Mouse (Mus musculus) limb, embryonic 13.5 days (tissue): ENCODE measurements around the gene 2010300C02Rik. TPM values are rescaled to one million over a fixed set of nuclear protein-coding genes. Genes with fewer than 3 reads are reported as not detected.

Source experiments
- ATAC-seq: fragments of 200-750 bp; cut with Nextera tagmentation; 2 replicates; pipeline ENCODE4 v1.8.0; 2017; ENCODE audit warnings: low read depth, moderate number of reproducible peaks, moderate TSS enrichment; ENCODE audit not compliant: low FRiP score
- H3K27ac ChIP-seq: fragments of 300-500 bp; sonication (generic); 2 replicates; pipeline ENCODE4 v1.5.1; 2015; ENCODE audit warnings: inconsistent platforms, mild to moderate bottlenecking, moderate library complexity
- H3K27me3 ChIP-seq: fragments of 300-500 bp; sonication (generic); 2 replicates; pipeline ENCODE4 v1.6.1; 2015; ENCODE audit warnings: mild to moderate bottlenecking, inconsistent platforms
- H3K36me3 ChIP-seq: fragments of 300-500 bp; sonication (generic); 2 replicates; pipeline ENCODE4 v1.6.1; 2015; ENCODE audit warnings: inconsistent platforms, mild to moderate bottlenecking, moderate library complexity
- H3K4me1 ChIP-seq: fragments of 300-500 bp; sonication (generic); 2 replicates; pipeline ENCODE4 v1.6.1; 2015; ENCODE audit warnings: inconsistent platforms
- H3K4me2 ChIP-seq: fragments of 300-500 bp; sonication (generic); replicated peaks from 2 replicates; pipeline ENCODE4 v1.6.1; 2015; ENCODE audit warnings: inconsistent platforms, mild to moderate bottlenecking, moderate library complexity
- H3K4me3 ChIP-seq: fragments of 300-500 bp; sonication (generic); 2 replicates; pipeline ENCODE4 v1.5.1; 2015; ENCODE audit warnings: moderate library complexity, mild to moderate bottlenecking, inconsistent platforms
- H3K9ac ChIP-seq: fragments of 300-500 bp; sonication (generic); 2 replicates; pipeline ENCODE4 v1.6.1; 2015; ENCODE audit warnings: mild to moderate bottlenecking, inconsistent platforms
- H3K9me3 ChIP-seq: fragments of 300-500 bp; sonication (generic); 2 replicates; pipeline ENCODE4 v1.6.1; 2016; ENCODE audit warnings: inconsistent platforms
- WGBS: fragments of 180-500 bp; shearing (Covaris S2); methylation state at CpG from one replicate; pipeline ENCODE4 v1.1.7; 2015; 5-methylcytosine and 5-hydroxymethylcytosine counted together
- polyA plus RNA-seq: library from polyadenylated mRNA; unstranded; fragments of >200 nt; fragmentation: Nextera tagmentation; extraction: Ambion mirVana; gene quantifications from 2 replicates; pipeline ENCODE4 v1.2.1, GENCODE M21; 2015

The 2010300C02Rik gene
- 2.7 and 2.8 TPM in 2 replicates for polyA plus RNA-seq

DNA sequence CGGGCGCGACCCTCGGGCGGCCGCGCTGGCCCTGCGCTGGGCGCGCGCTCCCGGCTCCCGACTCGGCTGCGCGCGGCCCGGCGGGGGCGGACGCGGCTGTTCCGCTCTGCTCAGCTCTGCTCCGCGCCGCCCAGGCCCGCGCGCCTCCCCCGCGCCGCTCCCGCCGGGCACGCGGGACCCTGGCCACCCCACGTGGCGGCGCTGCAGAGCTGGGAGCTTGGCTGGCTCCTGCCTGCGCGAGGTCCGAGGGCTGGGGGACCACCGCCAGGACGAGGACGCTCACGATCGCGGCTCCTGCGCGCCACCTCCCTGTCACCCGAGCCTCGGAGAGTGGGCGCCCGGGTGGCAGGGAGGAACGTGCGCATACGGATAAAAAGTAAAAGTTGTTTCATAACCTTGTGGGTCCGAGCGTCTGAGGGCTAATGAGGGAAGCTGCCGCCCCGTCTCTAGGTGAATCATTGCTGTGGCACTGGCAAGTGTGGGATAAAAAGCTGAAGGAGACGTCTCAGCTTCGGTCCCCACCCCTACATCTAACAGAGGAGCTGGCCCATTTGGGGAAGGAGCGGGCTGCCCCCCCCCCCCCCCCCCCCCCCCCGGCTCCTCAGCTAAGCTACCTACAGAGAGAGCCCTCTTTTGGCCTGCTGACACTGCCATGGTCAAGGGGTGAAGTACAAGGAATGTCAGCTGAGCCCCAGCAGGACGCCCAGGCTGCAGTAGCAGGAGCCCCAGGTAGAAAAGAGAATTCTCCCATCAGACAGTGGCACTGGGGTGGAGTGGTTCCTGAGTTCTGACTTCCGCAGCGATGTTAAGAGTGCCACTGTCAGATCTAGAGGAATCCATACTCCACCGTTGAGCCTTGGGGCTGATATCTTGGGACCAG lies at the start of gene 2010300C02Rik:
Gene 2010300C02Rik (minus strand): TSS at position 325 of the 880 bp plus-strand sequence.
- Histone ChIP-seq H3K9me3 (no peaks in the 10 kb centered on the region), H3K4me3 (peak within 1 kb of the TSS; percentile 66), H3K9ac (peak within 1 kb of the TSS; percentile 68), H3K27ac (no peak within 1 kb of the TSS), H3K27me3 (peaks cover 47% of the 10 kb centered on the region), H3K4me2 (peak within 1 kb of the TSS; percentile 95), H3K4me1 (0 out of 2 replicates have a peak, but pooled peaks cover 9% of the 10 kb centered on the region), H3K36me3 (no peaks in the 10 kb centered on the region)
- peak; percentile 86 for ATAC-seq
- WGBS = under 1% methylated on average over 34 of the region's 69 CpGs

DNA sequence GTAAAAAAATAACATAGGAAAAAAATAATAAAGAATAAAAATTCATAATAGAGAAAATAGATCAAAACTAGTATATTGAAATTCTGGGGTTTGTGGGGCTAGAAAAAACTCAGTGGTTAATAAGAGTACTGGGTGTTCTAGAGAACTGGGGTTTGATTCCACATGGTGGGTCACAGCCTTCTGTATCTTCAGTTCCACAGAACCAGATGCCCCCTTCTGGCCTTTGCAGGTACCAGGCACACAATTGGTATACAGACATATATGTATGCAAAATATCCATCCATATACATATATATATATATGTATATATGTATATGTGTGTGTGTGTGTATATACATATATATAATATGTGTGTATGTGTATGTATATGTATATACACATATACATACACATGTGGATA lies 39.5 kb upstream of the 2010300C02Rik start:
- H3K9ac ChIP-seq = no peak overlapping the region
- no peaks in the 10 kb centered on the region for H3K9me3 ChIP-seq
- H3K4me1 ChIP-seq = no peaks in the 10 kb centered on the region
- ATAC-seq = no peak
- no peak overlapping the region for H3K4me3 ChIP-seq
- H3K27ac ChIP-seq = no peak overlapping the region
- H3K36me3 ChIP-seq = no peaks in the 10 kb centered on the region
- H3K4me2 ChIP-seq = no peak overlapping the region
- H3K27me3 ChIP-seq = no peaks in the 10 kb centered on the region

DNA sequence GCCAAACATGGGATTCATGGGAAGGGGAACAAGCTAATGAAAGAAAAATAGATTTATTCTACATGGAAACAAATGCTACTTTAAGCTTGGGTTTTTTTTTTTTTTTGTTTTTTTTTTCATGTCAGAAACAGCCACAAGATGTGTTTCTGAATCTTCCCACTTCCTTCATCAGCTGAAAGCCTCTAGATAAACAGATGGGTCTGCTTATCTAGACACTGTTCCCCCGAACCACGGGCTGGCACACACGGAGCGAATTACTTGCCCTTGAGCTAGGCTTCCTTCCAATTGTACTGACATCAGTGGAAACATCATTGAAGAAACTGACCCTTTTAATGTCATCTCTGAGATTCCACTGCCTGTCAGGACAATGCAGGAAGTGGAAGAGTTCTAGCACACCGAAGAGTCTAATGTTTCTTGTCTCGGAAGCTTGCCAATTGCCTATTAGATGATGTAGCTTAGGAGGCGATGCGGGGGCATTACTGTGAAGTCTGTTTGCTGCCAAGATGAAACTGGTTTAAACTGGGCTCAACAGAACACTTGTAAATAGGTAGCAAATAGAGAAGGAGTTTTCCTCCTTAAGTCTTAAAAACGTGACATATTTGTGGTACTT lies 24.9 kb upstream of the 2010300C02Rik start:
- H3K4me2 ChIP-seq = no peak overlapping the region
- H3K4me3 ChIP-seq = no peak overlapping the region
- H3K4me1 ChIP-seq = no peaks in the 10 kb centered on the region
- H3K9me3 ChIP-seq = no peaks in the 10 kb centered on the region
- no peak for ATAC-seq
- H3K27ac ChIP-seq = no peak overlapping the region
- H3K9ac ChIP-seq = no peak overlapping the region
- 86% methylated on average over 9 of the region's 9 CpGs for WGBS
- no peaks in the 10 kb centered on the region for H3K27me3 ChIP-seq
- no peaks in the 10 kb centered on the region for H3K36me3 ChIP-seq

DNA sequence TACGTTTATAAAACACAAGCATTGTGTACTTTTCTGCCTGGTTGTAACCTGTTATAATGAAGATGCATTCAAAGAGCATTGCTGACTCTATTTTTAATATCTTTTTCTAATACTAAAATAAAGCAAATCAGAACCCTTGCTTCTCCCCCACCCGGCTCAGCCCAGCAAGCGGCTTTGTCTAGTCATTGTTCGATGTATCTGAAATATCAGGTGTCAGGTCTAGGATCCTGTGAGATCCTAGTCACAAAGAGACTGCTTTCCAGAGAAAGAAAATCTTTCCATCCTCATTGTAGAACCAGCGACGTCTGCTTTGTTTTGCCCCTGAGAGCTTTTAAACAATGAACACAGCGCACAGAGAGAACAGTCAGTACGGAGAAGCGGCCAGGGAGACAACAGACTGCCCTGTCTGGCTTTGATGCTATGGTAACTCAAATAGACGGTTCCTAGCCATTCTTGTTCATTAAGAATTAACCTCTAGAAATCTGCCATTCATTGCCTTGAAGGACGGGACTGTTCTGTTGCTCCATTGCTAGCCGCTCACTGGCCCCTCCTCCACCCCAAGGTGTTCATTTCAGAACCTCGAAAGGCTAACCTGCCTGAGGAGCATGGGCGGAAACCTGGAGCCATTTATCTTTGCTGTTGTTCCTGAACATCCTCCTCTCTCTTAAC lies 22.9 kb upstream of the 2010300C02Rik start:
- no peaks in the 10 kb centered on the region for H3K27me3 ChIP-seq
- no peak overlapping the region for H3K4me2 ChIP-seq
- no peaks in the 10 kb centered on the region for H3K4me1 ChIP-seq
- H3K9me3 ChIP-seq = no peaks in the 10 kb centered on the region
- H3K9ac ChIP-seq = no peak overlapping the region
- no peaks in the 10 kb centered on the region for H3K36me3 ChIP-seq
- ATAC-seq = no peak
- WGBS = 72% methylated on average over 14 of the region's 14 CpGs
- H3K4me3 ChIP-seq = no peak overlapping the region
- no peak overlapping the region for H3K27ac ChIP-seq

DNA sequence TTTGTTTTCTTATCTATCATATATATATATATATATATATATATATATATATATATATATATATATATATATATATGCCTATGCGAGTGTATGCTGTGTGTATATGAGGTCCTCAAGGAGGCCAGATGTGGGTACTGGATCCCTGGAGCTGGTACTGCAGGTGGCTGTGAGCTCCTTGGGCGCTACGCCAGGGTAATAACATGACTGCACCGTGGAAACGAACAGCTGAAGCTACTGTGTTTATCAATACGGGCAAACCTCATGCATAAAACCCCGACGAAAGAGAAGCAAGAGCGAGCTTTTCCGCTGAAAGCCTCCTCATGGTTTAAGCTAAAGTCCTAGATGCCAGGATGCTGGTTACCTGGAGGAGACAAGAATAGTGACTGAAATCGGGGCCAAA lies 22.2 kb upstream of the 2010300C02Rik start:
- Histone ChIP-seq H3K27me3 (no peaks in the 10 kb centered on the region), H3K27ac (no peak overlapping the region), H3K36me3 (no peaks in the 10 kb centered on the region), H3K4me2 (no peak overlapping the region), H3K4me3 (no peak overlapping the region), H3K9me3 (no peaks in the 10 kb centered on the region), H3K4me1 (no peaks in the 10 kb centered on the region), H3K9ac (no peak overlapping the region)
- ATAC-seq = no peak
- WGBS = 87% methylated on average over 11 of the region's 11 CpGs

DNA sequence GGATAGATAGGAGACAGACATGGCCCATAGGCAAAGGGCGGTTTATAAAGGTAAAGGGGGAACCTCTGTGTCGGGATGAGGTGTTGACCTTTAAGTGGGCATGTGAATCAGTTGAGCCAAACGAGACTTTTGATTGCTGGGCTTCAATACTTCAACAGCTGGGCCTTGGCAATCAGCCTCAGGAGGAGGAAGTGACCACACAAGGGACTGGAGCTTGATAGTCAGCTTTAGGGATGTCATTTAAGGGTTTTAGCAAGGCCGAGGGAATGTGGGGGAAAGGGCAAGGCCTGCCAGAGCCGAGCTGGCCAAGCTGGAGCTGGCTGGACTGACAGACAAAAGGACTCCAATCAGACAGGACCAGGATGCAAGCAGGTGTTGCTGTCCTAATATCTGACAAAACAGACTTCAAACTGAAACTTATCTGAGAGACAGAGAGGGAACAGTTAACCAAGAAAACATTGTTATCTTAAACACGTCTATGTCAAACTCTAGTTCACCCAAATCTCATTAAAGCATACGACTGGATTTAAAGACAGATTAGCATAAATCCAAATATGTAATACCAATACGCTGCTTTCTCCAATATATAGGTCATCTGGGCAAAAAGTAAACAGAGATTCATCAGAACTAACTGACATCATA lies 20.4 kb upstream of the 2010300C02Rik start:
- no peak overlapping the region for H3K4me3 ChIP-seq
- no peak overlapping the region for H3K4me2 ChIP-seq
- 73% methylated on average over 8 of the region's 8 CpGs for WGBS
- no peaks in the 10 kb centered on the region for H3K4me1 ChIP-seq
- no peaks in the 10 kb centered on the region for H3K9me3 ChIP-seq
- H3K9ac ChIP-seq = no peak overlapping the region
- ATAC-seq = no peak
- H3K36me3 ChIP-seq = no peaks in the 10 kb centered on the region
- no peak overlapping the region for H3K27ac ChIP-seq
- H3K27me3 ChIP-seq = no peaks in the 10 kb centered on the region

DNA sequence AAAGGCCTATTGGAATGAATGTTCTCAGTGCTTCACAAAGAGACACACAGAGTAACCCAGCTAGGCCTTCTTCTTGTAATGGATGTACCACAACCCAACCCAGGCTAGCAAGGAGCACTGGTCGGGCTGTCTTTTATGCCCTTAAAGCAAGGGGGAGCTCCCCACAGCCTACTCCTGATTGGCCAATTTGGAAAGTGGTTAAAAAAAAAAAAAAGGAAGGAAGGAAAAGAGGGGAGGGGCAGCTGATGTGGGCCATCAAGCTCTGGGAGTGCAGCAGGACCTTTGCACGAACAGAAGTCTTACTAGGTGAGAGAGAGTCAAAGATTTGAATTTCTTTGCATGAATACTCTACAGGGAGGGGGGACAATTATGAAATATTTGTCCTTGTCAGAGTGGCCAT lies 19.0 kb upstream of the 2010300C02Rik start:
- Histone ChIP-seq H3K27me3 (no peaks in the 10 kb centered on the region), H3K4me1 (no peaks in the 10 kb centered on the region), H3K9ac (no peak overlapping the region), H3K9me3 (no peaks in the 10 kb centered on the region), H3K4me2 (no peak overlapping the region), H3K36me3 (no peaks in the 10 kb centered on the region), H3K27ac (no peak overlapping the region), H3K4me3 (no peak overlapping the region)
- no peak for ATAC-seq
- WGBS = 65% methylated on average over 2 of the region's 2 CpGs

DNA sequence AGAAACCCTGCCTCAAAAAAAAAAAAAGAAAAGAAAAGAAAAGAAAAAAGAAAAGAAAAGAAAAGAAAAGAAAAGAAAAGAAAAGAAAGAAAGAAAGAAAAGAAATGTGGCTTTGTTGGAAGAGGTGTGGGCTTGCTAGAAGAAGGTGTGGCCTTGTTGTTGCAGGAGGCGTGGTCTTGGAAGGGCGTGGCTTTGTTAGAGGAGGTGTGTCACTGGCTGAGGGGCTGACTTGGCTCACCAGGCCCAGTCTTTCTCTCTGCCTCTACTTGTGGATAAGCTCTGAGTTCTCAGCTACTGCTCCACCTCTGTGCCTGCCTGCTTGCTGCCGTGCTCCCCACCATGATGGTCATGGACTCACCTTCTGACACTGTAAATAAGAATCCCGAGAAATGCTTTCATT lies 17.2 kb upstream of the 2010300C02Rik start:
- no peak overlapping the region for H3K4me3 ChIP-seq
- 69% methylated on average over 4 of the region's 4 CpGs for WGBS
- no peaks in the 10 kb centered on the region for H3K27me3 ChIP-seq
- no peak overlapping the region for H3K9ac ChIP-seq
- no peak overlapping the region for H3K4me2 ChIP-seq
- ATAC-seq = no peak
- no peaks in the 10 kb centered on the region for H3K4me1 ChIP-seq
- no peak overlapping the region for H3K27ac ChIP-seq
- H3K9me3 ChIP-seq = no peaks in the 10 kb centered on the region
- no peaks in the 10 kb centered on the region for H3K36me3 ChIP-seq

DNA sequence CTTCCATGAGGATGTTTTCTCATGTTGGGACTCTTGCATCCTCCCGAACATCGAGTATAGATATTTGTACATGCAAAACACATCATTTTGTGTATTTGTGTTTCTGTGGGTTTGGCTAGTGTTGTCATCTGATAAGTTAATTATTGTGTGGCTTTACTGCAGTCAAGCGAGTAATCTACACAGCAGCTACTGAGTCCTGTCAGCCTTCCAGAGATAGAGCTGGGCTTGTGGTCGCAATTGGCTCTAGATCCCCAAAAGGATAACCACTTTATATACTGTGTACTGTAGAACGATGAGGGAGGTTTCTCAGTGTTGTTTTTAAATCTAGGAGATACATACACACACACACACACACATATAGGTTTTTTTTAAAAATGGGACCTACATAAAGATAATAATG lies 16.0 kb upstream of the 2010300C02Rik start:
- ATAC-seq = no peak
- Histone ChIP-seq H3K27ac (no peak overlapping the region), H3K27me3 (no peaks in the 10 kb centered on the region), H3K4me3 (no peak overlapping the region), H3K36me3 (no peaks in the 10 kb centered on the region), H3K4me1 (no peaks in the 10 kb centered on the region), H3K4me2 (no peak overlapping the region), H3K9ac (no peak overlapping the region), H3K9me3 (no peaks in the 10 kb centered on the region)
- 94% methylated on average over 5 of the region's 5 CpGs for WGBS

DNA sequence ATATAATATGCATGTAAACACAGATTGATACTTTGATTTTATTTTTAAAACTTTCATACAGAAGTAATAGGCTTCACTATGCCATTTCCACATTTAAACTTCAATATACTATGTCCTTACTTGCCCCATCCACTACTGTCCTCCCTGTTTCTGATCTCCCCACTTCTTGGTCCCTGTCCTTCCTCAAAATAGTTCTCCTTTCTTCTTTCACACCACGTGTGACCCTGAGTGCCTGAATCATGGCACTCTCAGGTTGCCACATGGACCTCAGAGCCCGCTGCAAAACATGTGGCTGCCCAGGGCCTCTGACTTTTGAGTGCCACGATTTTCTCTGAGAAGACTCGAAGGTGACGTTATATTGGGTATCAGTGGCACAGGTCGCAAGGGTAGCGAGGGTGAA lies 15.0 kb upstream of the 2010300C02Rik start:
- 78% methylated on average over 7 of the region's 7 CpGs for WGBS
- Histone ChIP-seq H3K9ac (no peak overlapping the region), H3K27ac (no peak overlapping the region), H3K9me3 (no peaks in the 10 kb centered on the region), H3K4me2 (no peak overlapping the region), H3K36me3 (no peaks in the 10 kb centered on the region), H3K4me1 (no peaks in the 10 kb centered on the region), H3K27me3 (no peaks in the 10 kb centered on the region), H3K4me3 (no peak overlapping the region)
- no peak for ATAC-seq

DNA sequence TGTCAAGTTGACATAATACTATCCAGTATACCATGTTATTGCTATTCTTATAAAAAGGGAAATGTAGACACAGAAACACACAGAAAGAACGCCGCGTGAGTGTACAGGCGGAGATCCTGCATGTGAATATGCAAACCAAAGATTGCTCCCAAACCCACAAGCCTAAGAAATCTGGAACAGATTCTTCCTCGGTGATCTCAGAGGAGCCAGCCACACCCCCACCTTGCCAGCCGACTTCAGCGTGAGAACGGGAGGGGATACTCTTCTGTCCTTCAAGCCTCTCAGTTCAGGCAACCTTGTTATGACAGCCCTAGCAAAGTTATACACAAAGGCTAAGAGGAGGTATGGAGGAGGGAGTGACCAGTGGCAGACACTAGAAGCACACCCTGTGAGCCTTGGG lies 9.5 kb upstream of the 2010300C02Rik start:
- Histone ChIP-seq H3K4me1 (no peaks in the 10 kb centered on the region), H3K9me3 (no peaks in the 10 kb centered on the region), H3K36me3 (no peaks in the 10 kb centered on the region), H3K4me2 (no peak overlapping the region), H3K27me3 (no peaks in the 10 kb centered on the region), H3K4me3 (no peak overlapping the region), H3K9ac (no peak overlapping the region), H3K27ac (no peak overlapping the region)
- 91% methylated on average over 8 of the region's 8 CpGs for WGBS
- ATAC-seq = no peak

DNA sequence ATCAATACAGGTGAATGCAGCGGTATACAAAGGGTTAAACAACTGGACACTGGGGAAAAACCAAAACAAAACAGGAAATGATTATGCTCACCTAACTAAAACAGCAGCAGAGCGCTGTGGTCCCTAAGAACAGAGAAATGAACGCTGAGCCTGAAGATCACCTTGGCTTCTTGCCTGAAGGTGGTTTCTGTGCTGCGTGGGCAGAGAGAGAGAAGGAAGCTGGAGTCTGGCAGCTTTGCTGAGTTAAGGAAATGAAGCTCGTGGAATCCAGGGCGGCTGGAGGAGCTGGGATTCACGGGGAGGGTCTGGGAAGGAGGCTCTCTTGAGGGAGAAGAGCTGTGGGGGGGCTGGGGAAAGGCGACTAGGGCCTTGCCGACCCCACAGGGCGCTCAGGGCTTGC lies 8.2 kb upstream of the 2010300C02Rik start:
- Histone ChIP-seq H3K27ac (no peak overlapping the region), H3K36me3 (no peaks in the 10 kb centered on the region), H3K4me2 (no peak overlapping the region), H3K27me3 (no peaks in the 10 kb centered on the region), H3K4me1 (no peaks in the 10 kb centered on the region), H3K9ac (no peak overlapping the region), H3K4me3 (no peak overlapping the region), H3K9me3 (no peaks in the 10 kb centered on the region)
- no peak for ATAC-seq
- 54% methylated on average over 10 of the region's 10 CpGs for WGBS
